Mouse (Mus musculus): ENCODE results near the gene Ptges.
"Not testable (repeated sequence)": the region's sequence is repeated elsewhere in the genome, so short reads cannot be mapped to it uniquely, and the experiment has no call there.

The Ptges gene

DNA sequence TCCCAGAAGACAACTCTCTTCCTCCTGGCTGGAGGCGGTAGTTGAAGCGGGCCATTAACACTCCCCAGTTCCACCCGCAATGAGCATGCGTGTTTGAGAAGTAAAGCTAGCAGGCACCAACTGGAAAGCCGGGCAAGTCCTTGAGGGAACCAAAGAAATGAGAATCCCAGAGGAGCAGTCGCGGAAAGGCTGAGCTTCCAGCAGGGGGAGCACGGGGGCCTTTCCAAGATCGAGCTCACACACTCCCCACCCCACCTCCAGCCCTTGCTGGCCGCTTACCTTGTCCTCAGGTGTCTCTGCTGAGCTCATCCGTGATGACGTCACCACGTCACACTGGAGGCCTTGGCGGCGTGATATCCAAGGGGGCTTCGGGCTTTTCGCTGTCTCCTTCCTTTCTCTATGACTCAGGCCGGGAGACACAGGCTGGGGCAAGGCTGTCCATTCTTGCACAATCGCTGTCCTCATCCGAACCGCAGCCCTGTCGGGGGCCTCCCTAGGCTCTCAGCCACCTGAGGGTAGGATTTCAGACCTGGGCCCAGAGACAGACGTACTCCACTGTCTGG, at the start of gene Ptges:
TSS of gene Ptges (minus strand) at position 381 of the 563 bp plus-strand sequence.
- DNase-seq (ENCODE audit: low read depth) = peak; percentile 36

DNA sequence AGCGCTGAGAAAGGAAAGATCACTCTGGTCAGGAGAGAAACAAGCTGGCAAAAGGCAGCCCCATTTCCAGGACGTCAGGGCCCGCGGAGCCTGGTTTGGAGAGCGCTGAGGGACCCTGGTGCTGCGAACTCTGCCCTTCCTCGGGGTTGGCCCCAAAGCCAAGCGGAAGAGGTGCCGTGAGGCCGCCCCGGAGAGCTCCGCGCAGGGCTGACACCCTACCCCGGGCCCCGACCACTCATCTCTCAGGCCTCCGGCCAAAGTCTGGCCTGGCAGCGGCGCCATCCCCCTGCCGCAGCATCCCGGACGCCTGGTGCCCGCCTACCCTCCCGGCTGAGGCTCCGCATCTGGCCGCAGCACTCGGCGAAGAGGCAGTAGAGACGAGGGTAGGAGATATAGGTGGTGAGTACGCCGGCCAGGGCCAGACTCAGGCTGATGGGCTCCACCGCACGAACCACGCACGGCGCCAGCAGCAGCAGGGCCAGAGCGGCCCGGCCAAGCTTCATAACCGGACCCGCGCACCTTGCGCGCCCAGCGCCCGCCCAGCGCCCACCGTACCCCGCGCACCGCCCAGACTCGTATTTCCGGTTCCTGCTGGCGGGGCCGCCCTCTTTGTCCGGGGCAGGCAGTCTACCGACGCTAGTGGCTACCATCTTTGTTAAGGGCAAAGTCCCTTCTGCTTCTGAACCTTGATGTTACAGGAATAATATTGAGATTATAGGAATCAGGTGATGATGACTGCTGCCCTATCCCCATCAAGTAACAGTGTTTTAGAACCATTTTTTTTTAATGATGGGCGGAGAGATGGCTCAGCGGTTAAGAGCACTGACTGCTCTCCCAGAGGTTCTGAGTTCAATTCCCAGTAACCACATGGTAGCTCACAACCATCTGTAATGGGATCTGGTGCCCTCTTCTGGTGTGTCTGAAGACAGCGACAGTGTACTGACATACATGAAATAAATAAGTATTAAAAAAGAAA, 38.0 kb upstream of the Ptges start, which contains the start of gene Tor1a:
TSS of gene Tor1a (minus strand) at position 582 of the 976 bp plus-strand sequence.
- DNase-seq (ENCODE audit: low read depth) = peak; percentile 85

DNA sequence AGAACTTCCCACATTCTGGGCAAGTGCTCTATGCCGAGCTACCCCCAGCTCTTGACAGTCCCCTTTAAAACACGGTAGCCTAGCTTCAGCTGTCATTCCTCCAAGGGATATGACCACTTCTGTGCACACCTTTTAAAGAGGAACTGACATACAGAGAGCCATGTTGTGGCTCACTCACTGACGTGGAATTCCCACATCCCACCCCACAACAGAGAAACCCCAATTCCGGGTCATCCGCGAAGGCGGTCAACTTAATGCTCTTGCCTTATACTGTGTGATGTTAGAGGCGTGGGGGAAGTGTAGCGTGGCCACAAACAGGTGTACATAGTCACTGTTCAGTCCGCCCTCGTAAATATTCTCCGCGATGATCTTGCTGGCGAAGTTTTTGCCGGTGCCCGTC, 37.2 kb upstream of the Ptges start:
- DNase-seq (ENCODE audit: low read depth) = no peak

DNA sequence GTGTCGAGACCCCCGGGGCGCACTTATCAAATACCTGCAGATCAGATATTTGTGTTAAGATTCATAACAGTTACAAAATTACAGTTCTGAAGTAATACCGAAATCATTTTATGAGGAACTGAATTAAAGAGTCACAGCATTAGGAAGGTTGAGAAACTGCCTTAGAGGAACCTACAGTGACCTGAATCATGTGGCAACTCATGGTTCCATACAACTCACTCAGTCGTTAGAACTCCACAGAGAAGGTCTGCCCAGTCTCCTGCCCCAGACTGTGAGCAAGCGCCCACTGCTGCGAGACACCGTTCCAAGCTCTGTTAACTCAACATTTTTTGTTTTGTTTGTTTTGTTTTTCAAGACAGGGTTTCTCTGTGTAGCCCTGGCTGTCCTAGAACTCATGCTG, 36.0 kb upstream of the Ptges start:
- no peak for DNase-seq (ENCODE audit: low read depth)

DNA sequence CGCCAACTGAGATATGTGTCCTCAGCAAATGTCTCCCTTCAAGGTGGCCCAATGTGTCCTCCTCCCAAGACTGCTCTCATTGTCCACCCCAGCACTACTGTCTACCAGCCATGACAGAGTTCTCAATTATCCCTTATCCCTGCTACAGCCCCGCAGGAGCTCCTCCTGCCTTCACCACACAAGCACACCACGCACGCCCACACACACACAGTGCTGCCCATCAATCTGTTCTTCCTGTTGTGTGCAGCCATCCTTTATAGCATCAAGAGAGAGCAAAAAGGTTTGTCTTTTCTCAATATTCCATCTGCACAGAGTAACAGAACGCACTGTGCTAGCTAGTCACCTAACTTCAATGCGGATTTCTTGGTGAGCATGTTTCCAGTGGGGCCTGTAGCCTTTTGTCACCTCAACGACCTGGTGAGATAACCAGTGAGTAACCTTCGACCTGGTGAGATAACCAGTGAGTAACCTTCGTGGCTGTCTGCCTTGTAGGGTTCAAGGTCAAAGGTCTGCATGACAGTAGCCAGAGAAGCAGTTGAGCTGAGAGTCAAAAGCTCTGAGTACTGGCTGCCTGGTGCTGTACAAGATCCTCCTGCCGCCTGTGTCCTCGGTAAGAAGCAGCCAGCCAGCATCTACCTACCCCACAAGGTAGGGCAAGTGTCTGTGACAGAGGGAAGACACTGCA, 33.0 kb upstream of the Ptges start:
- no peak for DNase-seq (ENCODE audit: low read depth)

DNA sequence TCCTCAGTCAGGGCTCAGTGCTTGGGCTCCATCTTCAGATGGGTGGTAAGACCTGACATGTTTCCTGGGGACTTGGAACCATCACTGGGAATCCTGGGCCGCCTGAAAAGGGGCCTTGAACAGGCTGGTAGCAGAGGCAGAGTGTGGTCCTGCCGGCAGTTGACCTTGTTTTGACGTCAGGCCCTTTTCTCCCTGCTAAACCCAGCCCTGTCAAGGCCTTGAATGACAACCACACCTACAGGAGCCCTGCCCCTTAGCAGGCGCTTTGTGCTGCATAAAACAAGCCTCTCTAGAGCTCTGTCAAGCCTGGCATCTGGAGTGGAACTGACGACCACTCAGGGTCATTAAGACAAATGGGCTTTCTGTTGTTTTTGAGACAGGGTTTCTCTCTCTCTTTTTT, 30.2 kb upstream of the Ptges start:
- DNase-seq (ENCODE audit: low read depth) = no peak

DNA sequence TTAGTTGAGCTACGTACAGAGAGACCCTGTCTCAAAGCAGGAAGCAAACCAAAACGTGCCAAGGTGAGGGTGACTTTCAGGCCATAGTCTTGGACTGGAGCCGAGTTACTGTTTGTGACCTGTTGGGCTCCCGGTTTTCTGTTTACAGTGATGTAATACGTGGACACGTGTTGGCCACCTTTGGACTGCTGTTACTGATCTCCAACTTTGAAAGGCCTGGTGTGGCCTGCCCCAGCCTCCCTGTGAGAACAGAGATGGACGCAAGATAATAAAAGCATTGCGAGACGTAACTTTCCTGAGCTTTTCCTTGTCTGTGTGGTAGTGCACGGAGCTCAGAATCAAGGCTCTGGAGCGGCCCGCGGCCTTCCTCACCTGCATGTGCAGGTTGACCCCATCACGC, 29.1 kb upstream of the Ptges start:
- DNase-seq (ENCODE audit: low read depth) = no peak

DNA sequence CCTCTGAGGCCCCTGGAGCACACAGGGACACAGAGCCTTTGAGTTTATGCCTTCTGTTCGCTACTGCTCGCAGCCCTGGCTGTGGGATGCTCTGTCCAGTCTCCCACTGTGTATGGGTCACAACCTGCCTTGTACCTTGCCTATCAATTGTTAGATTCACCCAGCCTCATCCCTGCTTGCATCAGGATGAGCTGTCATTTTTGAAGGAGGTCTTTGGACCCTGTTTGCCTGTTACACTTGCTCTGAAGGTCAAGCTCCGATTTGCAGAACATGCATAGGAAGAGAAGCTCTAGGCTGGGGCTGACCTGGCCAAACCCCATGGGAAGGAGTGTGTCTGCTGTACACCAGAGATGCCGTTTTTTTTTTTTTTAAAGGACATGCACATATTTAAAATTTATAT, 27.8 kb upstream of the Ptges start:
- DNase-seq (ENCODE audit: low read depth) = no peak

DNA sequence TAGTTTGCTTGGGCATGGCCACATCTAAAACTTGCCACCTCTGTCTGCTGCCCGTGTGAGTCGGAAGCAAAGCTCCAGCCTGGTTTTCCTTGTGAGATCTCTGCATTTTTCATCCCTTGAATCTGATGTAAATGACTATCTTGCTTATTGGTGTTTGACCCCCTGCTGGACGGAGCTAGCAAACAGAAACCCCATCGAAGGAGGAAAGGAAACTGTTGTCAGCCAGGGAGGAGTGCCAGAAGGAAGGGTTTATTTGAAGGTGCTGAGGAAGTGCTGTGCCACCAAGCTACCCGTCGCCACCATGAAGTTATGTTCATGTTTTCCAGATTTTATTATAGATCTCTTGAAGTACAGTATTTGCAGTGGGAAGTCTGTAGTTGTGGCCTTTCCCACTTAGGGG, 25.1 kb upstream of the Ptges start:
- DNase-seq (ENCODE audit: low read depth) = no peak

DNA sequence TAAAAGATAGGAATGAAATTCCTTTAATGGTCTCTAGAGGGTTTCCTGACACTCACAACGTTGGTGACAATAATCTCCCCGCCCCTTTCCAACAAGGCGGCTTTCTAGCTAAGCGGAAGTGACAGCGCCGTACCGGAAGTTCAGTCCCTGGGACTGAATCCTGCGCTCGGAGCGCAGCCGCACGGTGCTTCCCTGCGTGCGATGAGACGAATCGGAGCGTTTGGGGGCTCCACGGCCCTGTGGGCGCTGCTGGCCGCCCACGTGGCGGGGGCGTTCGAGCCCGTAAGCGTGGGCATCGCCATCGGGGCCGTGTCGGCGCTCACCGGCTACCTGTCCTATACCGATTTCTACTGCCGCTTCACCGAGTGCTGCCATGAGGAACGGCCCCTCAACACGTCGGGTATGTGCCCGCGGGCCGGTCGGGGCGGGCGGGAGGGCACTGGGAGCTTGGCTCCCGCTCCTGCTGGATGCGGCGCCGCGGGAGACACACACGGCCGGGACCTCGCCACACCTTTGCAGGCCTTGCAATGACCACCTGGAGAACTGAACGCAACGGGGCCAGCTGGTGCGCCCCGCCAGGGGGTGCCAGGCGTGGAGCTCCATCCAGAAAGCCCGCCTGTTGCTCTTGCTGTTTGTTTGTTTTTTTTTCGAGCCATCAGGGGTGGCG, 23.3 kb upstream of the Ptges start, which contains the start of gene Tor1b:
TSS of gene Tor1b (plus strand) at position 136 of the 667 bp plus-strand sequence.
- peak; percentile 93 for DNase-seq (ENCODE audit: low read depth)

DNA sequence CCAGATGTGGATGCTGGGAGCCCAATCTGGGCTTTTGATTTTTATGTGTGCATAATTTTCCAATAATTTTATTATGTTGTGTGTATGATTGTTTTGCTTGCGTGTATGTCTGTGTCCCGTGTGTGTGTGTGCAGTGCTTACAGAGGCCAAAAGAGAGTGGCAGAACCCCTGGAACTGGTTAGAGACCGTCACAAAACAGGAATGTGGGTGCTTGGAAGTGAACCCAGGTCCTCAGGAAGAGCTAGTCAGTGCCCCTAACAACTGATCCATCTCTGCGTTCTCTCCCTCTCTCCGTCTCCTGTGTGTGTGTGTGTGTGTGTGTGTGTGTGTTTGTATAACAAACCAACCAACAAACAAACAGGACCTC, 22.8 kb upstream of the Ptges start:
- DNase-seq (ENCODE audit: low read depth) = no peak

DNA sequence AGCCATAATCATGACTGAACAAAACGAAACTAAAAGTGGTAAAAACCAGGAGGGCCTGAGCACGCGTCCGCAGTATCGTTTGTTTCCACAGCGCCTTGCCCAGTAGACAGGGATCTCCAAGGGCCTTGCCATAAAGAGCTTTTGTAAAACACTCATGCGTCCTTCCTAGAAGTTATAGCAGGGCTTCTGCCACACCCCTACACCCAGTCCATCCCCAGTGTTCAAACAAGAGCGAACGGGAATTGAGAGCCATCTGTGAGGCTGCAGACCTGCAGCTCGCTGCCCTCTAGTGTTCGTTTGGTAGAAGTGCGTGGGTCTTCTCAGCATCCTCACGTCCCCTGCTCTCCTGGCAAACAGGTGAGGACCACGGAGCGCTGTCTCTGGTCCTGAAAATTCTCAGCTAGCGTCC, 12.9 kb upstream of the Ptges start:
- DNase-seq (ENCODE audit: low read depth) = peak; percentile 71

DNA sequence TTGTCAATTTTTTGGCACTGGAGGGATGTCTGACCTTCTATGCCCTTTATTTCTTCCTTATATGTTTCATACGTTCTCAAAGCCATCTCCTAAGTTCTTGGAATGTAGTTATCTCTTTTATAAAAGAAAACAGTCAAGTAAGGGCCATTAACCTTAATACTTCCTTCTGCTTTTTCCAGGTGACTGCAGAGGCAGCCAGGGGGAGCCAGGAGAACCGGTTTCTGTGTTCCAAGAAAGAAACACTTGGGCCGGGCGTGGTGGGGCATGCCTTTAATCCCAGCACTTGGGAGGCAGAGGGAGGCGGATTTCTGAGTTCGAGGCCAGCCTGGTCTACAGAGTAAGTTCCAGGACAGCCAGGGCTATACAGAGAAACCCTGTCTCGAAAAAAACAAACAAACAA, 12.5 kb upstream of the Ptges start:
- not testable (repeated sequence) for DNase-seq (ENCODE audit: low read depth)

DNA sequence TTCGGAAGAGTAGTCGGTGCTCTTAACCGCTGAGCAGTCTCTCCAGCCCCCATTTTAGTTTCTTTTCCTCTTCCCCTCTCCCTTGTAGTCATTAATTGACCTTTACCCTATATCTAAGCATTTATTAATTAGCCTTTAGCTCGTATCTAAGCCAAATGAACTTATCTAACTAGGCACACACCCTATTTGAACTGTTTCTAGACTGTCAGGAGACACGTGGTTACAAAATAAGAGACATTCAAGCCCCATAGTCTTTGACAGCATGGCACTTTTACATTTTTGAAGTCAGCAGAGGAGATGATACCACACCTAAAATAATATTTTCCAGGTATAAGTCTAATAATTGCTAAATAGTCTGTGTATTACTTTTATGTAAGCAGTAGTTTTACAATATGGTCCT, 11.9 kb upstream of the Ptges start:
- no peak for DNase-seq (ENCODE audit: low read depth)

DNA sequence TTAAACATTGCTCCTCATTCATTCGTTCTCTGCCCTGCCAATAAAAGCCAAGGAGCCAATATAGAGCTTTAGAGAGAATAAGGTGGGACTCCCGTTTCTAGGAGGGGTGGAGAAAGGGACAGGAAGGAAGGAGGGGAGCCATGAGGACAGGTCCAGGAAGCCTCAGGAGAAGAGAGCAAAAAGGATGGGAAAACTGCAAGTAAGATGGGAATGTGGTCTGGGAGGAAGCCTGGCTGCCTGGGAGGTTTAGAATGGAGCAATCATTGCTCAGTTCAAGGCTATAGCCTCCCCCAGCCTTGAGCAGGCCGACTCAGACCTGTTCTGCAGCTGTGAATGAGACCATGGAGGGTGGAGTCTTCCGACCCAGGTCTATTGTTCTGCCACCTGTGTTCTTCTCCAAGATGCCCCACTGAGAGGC, 8.9 kb upstream of the Ptges start:
- DNase-seq (ENCODE audit: low read depth) = no peak

DNA sequence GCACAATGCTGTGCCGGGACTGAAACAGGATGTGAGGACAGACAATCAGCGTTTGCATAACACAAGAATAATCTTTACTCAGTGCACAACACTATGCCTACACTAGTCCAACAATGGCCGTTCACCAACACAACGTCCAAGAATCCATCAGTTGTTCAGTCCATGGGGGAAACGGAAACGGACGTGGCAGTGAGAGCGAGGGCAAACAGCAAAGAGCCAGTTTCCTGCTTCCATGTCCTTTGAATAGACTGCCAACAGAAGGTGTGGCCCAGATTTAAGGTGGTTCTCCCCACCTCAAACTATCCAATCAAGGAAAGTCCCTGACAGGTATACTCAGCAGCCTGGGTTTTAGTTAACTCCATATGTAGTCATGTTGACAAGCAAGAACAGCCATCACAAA, 8.1 kb upstream of the Ptges start:
- no peak for DNase-seq (ENCODE audit: low read depth)

DNA sequence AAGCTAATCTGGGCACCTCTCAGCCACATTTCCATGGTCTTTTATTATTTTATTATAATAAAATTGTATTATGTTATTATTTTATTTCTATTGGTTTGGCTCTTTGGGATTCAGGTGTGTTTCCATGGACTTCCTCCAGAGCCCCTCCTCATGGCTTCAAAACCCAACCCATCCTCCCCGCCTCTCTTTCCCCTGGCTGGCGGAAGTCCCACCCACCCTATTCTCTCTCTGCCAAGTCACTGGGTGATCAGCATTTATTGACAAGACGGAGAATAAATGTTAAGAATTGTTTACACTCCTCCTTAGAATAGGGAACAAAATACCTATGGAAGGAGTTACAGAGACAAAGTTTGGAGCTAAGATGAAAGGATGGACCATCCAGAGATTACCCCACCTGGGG, 7.1 kb upstream of the Ptges start:
- DNase-seq (ENCODE audit: low read depth) = no peak

DNA sequence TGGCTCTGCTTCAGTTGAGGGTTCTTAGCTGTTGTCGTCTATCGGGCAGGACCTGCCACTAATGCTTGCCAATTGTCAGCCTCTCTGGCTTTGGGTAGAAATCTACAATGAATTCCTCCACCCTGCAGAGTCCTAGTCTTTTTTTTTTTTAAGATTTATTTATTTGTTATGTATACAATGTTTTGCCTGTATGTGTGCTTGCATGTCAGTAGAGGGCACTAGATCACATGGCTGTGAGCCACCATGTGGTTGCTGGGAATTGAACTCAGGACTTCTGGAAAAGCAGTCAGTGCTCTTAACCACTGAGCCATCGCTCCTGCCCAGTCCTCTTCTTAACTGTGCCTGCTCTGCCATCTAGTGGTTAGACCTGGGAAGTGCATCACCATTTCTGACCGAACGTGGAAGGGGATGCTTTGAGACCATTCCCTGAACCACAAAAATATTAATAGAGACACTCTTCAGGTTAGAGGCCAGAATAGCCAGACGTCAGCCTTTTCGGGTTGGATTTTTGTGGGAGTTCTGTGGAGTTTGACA, 4.3 kb upstream of the Ptges start:
- DNase-seq (ENCODE audit: low read depth) = no peak

DNA sequence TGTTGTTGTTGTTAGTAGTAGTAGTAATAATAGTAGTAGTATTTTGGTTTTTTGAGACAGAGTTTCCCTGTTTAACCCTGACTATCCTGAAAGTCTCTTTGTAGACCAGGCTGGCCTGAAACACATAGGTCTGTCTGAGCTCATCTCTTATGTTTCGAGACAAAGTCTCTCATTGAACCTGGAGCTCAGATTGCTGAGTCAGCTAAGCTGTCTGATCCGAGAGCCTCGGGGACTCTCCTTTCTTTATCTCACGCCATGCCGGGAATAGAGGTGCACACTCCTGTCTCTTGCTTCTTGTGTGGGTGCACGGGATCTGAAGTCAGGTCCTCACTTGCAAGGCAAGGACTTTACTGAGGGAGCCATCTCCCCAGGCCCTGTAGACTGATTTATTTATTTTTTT, 3.4 kb upstream of the Ptges start:
- no peak for DNase-seq (ENCODE audit: low read depth)

DNA sequence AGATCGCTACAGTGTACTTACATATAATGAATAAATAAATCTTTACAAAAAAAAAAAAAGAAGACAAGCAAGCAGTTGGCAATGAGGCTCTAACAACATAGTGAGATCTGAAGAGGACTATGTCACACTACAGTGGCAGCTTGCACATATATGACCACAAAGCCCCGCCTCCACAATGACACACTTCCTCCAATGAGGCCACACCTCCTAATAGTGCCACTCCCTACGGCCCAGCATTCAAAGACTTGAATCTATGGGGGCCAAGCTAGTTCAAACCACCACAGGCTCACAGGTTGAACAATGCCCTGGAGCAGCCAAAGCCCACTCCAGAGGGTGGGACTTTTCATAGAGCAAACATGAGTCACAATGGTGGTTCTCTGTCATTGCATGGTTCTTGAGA, 2.3 kb upstream of the Ptges start:
- no peak for DNase-seq (ENCODE audit: low read depth)

DNA sequence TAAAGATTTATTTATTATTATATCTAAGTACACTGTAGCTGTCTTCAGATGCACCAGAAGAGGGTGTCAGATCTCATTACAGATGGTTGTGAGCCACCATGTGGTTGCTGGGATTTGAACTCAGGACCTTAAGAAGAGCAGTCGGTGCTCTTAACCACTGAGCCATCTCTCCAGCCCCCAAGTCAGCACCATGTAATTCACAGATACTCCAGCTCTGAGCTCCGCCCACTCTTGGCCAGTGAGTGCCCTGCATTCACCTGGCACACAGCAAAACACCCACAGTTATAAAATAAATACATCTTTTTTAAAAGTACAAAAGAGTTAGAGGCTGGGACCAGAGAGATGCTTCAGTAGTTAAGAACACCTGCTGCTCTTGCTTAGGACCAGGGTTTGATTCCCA, 1.2 kb upstream of the Ptges start:
- DNase-seq (ENCODE audit: low read depth) = not testable (repeated sequence)

DNA sequence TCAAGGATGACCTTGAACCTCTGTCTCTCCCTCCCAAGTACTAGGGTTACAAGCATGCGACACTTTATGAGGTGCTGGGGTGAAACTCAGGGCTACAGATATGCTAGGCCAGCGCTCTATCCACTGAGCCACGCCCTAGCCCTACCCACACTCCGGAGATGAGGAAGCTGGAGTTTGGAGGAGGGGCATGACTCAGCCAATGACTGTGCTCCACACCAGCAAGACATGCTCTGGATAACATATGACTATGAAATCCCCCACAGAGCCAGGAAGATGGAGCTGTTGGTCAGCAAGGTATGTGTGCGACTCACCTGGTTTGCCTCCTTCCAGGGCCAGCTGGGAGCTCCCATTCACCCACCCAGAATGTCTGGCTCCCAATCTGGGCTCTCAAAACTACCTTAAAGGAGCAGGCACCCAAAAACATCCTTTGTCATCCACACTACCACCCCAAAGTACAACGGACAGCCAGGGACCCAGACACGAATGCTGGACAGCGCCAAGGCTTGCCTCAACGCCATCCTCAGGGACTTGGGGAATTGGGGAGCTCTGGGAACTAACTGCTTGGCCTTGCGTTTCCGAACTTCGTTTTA, 675 bp downstream of the Ptges start:
- peak; percentile 63 for DNase-seq (ENCODE audit: low read depth)

Data from c-Kit-positive CD71-positive TER-119-negative erythroid progenitor cells, embryonic 14.5 days (primary cell).